Mouse (Mus musculus) heart, postnatal 0 days (tissue): ENCODE data around the gene Cic. TPM values are rescaled to one million over a fixed set of nuclear protein-coding genes. Genes with fewer than 3 reads are reported as not detected.
A peak's percentile ranks its signal among the peaks of the same experiment; 100 is the strongest.

Experiments
- ATAC-seq: fragments of 200-750 bp; cut with Nextera tagmentation; 2 replicates; pipeline ENCODE4 v1.8.0; 2017; ENCODE audit warnings: low read depth, moderate number of reproducible peaks, moderate library complexity; ENCODE audit not compliant: insufficient read depth
- DNase-seq: peaks from one replicate; pipeline ENCODE4 v3.0.0-alpha.2; 2016; ENCODE audit warnings: low spot score
- H3K27ac ChIP-seq: fragments of 300-500 bp; sonication (generic); 2 replicates; pipeline ENCODE4 v1.5.1; 2014; ENCODE audit warnings: low read depth, mild to moderate bottlenecking
- H3K27me3 ChIP-seq: fragments of 300-500 bp; sonication (generic); 2 replicates; pipeline ENCODE4 v1.6.1; 2014; ENCODE audit warnings: low read length, mixed read lengths; ENCODE audit not compliant: control insufficient read depth, insufficient read depth
- H3K36me3 ChIP-seq: fragments of 300-500 bp; sonication (generic); replicated peaks from 2 replicates; pipeline ENCODE4 v1.6.1; 2014; ENCODE audit warnings: low read length, mixed read lengths; ENCODE audit not compliant: control insufficient read depth, insufficient read depth
- H3K4me1 ChIP-seq: fragments of 300-500 bp; sonication (generic); 2 replicates; pipeline ENCODE4 v1.6.1; 2014; ENCODE audit warnings: antibody characterized with exemption; ENCODE audit not compliant: control insufficient read depth, insufficient read depth
- H3K4me2 ChIP-seq: fragments of 300-500 bp; sonication (generic); 2 replicates; pipeline ENCODE4 v1.6.1; 2014; ENCODE audit warnings: low read depth, mild to moderate bottlenecking, low read length, moderate library complexity
- H3K4me3 ChIP-seq: fragments of 300-500 bp; sonication (generic); 2 replicates; pipeline ENCODE4 v1.5.1; 2014; ENCODE audit warnings: low read depth, low read length
- H3K9ac ChIP-seq: fragments of 300-500 bp; sonication (generic); replicated peaks from 2 replicates; pipeline ENCODE4 v1.6.1; 2014; ENCODE audit warnings: low read depth, low read length, mixed read lengths
- H3K9me3 ChIP-seq: fragments of 300-500 bp; sonication (generic); replicated peaks from 2 replicates; pipeline ENCODE4 v1.6.1; 2016; ENCODE audit warnings: low read length; ENCODE audit not compliant: control insufficient read depth
- CTCF ChIP-seq: IDR thresholded peaks from 2 replicates; pipeline ENCODE4 v1.5.1; 2016; ENCODE audit warnings: antibody characterized with exemption, control low read depth, low read depth
- EP300 ChIP-seq: IDR thresholded peaks from 2 replicates; pipeline ENCODE4 v1.6.1; 2016; ENCODE audit warnings: antibody characterized with exemption, low read depth
- WGBS: fragments of 180-500 bp; shearing (Covaris S2); extraction: QIAGEN DNeasy Blood & Tissue Kit; methylation state at CpG from one replicate; pipeline ENCODE4 v1.1.7; 2014; 5-methylcytosine and 5-hydroxymethylcytosine counted together
- polyA plus RNA-seq: library from polyadenylated mRNA; unstranded; fragments of >200 nt; fragmentation: Nextera tagmentation; extraction: Ambion mirVana; gene quantifications from 2 replicates; pipeline ENCODE4 v1.2.1, GENCODE M21; 2015
- total RNA-seq: library from RNA; depleted of rRNA; stranded (reverse); fragments of >200 nt; gene quantifications from 2 replicates; pipeline ENCODE4 v1.2.3, GENCODE M21; 2014; ENCODE audit warnings: low replicate concordance

Cic gene
- total and polyA plus RNA-seq, 2 experiments from 2014 or later: 16.9 to 63.0 TPM

DNA sequence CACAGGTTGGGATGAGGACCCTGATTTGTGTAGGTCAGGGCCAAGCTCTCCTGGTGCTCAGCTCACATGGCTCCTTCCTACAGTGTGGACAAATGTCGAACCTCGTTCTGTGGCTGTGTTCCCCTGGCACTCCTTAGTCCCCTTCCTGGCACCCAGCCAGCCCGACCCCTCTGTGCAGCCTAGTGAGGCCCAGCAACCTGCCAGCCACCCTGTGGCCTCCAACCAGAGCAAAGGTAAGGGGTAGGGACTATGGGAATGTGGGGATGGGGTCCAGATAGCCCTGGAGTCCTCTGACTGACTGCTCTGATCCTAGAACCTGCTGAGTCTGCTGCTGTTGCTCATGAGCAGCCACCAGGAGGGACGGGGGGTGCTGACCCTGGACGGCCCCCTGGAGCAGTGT, 17.3 kb downstream of the Cic start:
- H3K9ac ChIP-seq: no peak overlapping the region
- no peaks in the 10 kb centered on the region for H3K9me3 ChIP-seq
- 56% methylated on average over 5 of the region's 5 CpGs for WGBS
- no peak for DNase-seq
- no peaks in the 10 kb centered on the region for H3K27me3 ChIP-seq
- H3K4me2 ChIP-seq: no peak overlapping the region
- no peak overlapping the region for H3K4me3 ChIP-seq
- peaks cover 37% of the 10 kb centered on the region for H3K4me1 ChIP-seq
- peaks cover 50% of the 10 kb centered on the region for H3K36me3 ChIP-seq
- no peak overlapping the region for H3K27ac ChIP-seq
- ATAC-seq: no peak
- TF ChIP-seq CTCF: no peak
- TF ChIP-seq EP300: no peak

DNA sequence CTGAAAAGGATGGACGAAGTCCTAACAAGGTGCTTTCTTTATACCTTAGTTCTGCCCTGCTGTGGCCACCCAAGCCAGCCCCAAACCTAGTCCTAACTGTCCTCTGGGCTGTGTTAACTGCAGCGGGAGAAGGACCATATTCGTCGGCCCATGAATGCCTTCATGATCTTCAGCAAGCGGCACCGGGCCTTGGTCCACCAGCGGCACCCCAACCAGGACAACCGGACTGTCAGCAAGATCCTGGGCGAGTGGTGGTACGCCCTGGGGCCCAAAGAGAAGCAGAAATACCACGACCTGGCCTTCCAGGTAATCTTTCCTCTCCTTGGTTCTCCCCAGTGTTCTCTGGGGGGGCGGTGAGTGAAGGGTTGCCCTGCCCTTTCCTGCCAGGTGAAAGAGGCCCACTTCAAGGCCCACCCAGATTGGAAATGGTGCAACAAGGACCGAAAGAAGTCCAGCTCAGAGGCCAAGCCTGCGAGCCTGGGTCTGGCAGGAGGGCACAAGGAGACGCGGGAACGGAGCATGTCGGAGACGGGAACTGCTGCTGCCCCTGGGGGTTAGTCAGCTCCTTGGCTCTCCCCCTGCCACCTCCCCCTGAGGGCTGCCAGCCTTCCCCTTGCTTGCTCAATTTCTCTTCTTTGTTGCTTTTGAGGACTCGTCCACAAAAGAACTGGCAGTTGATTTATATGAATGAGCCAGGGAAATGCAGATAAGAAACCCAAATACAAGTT, 18.2 kb downstream of the Cic start:
- ATAC-seq: no peak

DNA sequence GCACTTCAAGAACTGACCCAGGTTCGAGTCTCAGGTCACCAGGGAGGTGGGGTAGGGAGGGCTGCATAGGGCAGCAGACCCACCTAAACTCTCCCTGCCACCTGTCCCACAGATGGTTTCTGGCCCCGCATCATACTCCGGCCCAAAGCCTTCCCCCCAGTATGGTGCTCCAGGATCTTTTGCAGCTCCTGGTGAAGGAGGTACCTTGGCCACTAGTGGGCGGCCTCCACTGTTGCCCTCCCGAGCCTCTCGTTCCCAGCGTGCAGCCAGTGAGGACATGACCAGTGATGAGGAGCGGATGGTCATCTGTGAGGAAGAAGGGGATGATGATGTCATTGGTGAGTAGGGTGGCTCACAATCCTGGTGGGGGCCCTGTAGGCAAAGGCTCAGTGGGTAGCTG, 19.5 kb downstream of the Cic start:
- WGBS: 78% methylated on average over 8 of the region's 8 CpGs
- H3K27ac ChIP-seq: no peak overlapping the region
- H3K9ac ChIP-seq: no peak overlapping the region
- no peak for TF ChIP-seq EP300
- TF ChIP-seq CTCF: peak; percentile 29; the same call in 1 of the 2 replicates
- no peaks in the 10 kb centered on the region for H3K9me3 ChIP-seq
- peaks cover 18% of the 10 kb centered on the region for H3K4me1 ChIP-seq
- H3K4me2 ChIP-seq: no peak overlapping the region
- H3K27me3 ChIP-seq: no peaks in the 10 kb centered on the region
- no peak overlapping the region for H3K4me3 ChIP-seq
- DNase-seq: no peak
- no peak for ATAC-seq
- peaks cover 72% of the 10 kb centered on the region for H3K36me3 ChIP-seq

More for the DNA sequence above, 18.2 kb downstream of the Cic start:
- Histone ChIP-seq H3K9ac (no peak overlapping the region), H3K4me2 (no peak overlapping the region), H3K9me3 (no peaks in the 10 kb centered on the region), H3K27me3 (no peaks in the 10 kb centered on the region), H3K36me3 (peaks cover 59% of the 10 kb centered on the region), H3K4me1 (peaks cover 28% of the 10 kb centered on the region), H3K4me3 (no peak overlapping the region), H3K27ac (no peak overlapping the region)
- TF ChIP-seq EP300: no peak
- no peak for TF ChIP-seq CTCF
- no peak for DNase-seq
- WGBS: 89% methylated on average over 20 of the region's 20 CpGs

DNA sequence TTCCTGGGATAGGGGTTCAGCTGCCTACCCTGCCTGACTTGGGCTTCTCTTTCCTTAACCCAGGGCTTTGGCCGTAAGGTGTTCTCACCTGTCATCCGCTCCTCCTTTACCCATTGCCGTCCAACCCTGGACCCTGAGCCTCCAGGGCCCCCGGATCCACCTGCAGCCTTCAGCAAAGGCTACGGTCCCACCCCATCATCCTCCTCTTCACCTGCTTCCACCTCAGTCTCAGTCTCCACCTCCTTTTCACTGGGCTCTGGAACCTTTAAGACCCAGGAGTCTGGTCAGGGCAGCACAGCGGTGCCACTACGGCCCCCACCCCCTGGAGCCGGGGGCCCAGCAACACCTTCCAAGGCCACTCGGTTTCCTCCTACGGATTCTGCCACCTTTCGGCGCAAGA, 20.5 kb downstream of the Cic start:
- TF ChIP-seq EP300: no peak
- TF ChIP-seq CTCF: no peak
- H3K27me3 ChIP-seq: no peaks in the 10 kb centered on the region
- DNase-seq (no peak), ATAC-seq (no peak)
- no peaks in the 10 kb centered on the region for H3K9me3 ChIP-seq
- peaks cover 15% of the 10 kb centered on the region for H3K4me1 ChIP-seq
- H3K4me3 ChIP-seq: no peak overlapping the region
- H3K9ac ChIP-seq: no peak overlapping the region
- no peak overlapping the region for H3K27ac ChIP-seq
- no peak overlapping the region for H3K4me2 ChIP-seq
- WGBS: 92% methylated on average over 12 of the region's 12 CpGs
- H3K36me3 ChIP-seq: peaks cover 82% of the 10 kb centered on the region

DNA sequence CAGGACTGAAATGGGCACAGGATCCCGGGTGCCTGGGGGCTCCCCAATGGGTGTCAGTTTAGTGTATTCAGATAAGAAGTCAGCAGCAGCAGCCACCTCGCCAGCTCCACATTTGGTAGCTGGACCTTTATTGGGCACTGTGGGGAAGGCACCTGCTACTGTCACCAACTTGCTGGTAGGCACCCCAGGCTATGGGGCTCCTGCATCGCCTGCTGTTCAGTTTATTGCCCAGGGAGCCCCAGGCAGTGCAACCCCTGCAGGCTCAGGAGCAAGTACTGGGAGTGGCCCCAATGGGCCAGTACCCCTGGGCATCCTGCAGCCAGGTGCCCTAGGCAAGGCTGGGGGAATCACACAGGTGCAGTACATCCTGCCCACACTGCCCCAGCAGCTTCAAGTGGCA, 21.2 kb downstream of the Cic start:
- WGBS: 78% methylated on average over 3 of the region's 3 CpGs
- H3K9me3 ChIP-seq: no peaks in the 10 kb centered on the region
- TF ChIP-seq CTCF: no peak
- H3K4me2 ChIP-seq: no peak overlapping the region
- DNase-seq: no peak
- no peak overlapping the region for H3K4me3 ChIP-seq
- H3K27ac ChIP-seq: no peak overlapping the region
- H3K4me1 ChIP-seq: peaks cover 8% of the 10 kb centered on the region
- ATAC-seq: no peak
- H3K36me3 ChIP-seq: peaks cover 88% of the 10 kb centered on the region
- H3K9ac ChIP-seq: no peak overlapping the region
- H3K27me3 ChIP-seq: no peaks in the 10 kb centered on the region

DNA sequence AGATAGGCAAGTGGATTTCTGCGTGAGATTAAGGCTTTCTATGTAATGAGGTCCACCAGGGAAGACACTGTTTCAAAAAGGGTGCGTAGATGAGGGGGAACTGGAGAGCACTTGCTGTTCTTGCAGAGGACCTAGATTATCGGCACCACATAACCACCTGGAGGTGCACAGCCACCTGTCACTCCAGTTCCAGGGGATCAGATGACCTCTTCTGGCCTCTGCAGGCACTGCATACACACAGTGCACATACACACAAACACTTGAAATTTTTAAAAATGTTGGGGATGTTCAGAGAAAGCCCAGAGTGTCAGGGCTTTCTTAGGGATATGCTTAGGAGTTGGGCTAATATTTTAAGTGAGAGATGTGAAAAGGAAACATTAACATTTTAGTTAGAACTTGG, 22.4 kb downstream of the Cic start:
- ATAC-seq: no peak
- TF ChIP-seq CTCF (no peak), EP300 (no peak)
- DNase-seq: no peak
- Histone ChIP-seq H3K36me3 (peaks cover 95% of the 10 kb centered on the region), H3K4me1 (no peaks in the 10 kb centered on the region), H3K27ac (no peak overlapping the region), H3K4me2 (no peak overlapping the region), H3K9me3 (no peaks in the 10 kb centered on the region), H3K27me3 (no peaks in the 10 kb centered on the region), H3K9ac (no peak overlapping the region), H3K4me3 (no peak overlapping the region)
- WGBS: 96% methylated on average over 3 of the region's 3 CpGs
